Mouse (Mus musculus) limb, embryonic 13.5 days (tissue): ENCODE measurements at regions not wholly inside any gene's neighbourhood (a gene's known extent, or its start where the extent isn't known, plus 50 kb on each side); places are given as distances from the start of the nearest gene placed in this dataset.

ENCODE experiments used
- ATAC-seq: fragments of 200-750 bp; cut with Nextera tagmentation; 2 replicates; pipeline ENCODE4 v1.8.0; 2017; ENCODE audit warnings: low read depth, moderate number of reproducible peaks, moderate TSS enrichment; ENCODE audit not compliant: low FRiP score
- H3K27ac ChIP-seq: fragments of 300-500 bp; sonication (generic); 2 replicates; pipeline ENCODE4 v1.5.1; 2015; ENCODE audit warnings: inconsistent platforms, mild to moderate bottlenecking, moderate library complexity
- H3K27me3 ChIP-seq: fragments of 300-500 bp; sonication (generic); 2 replicates; pipeline ENCODE4 v1.6.1; 2015; ENCODE audit warnings: mild to moderate bottlenecking, inconsistent platforms
- H3K36me3 ChIP-seq: fragments of 300-500 bp; sonication (generic); 2 replicates; pipeline ENCODE4 v1.6.1; 2015; ENCODE audit warnings: inconsistent platforms, mild to moderate bottlenecking, moderate library complexity
- H3K4me1 ChIP-seq: fragments of 300-500 bp; sonication (generic); 2 replicates; pipeline ENCODE4 v1.6.1; 2015; ENCODE audit warnings: inconsistent platforms
- H3K4me2 ChIP-seq: fragments of 300-500 bp; sonication (generic); replicated peaks from 2 replicates; pipeline ENCODE4 v1.6.1; 2015; ENCODE audit warnings: inconsistent platforms, mild to moderate bottlenecking, moderate library complexity
- H3K4me3 ChIP-seq: fragments of 300-500 bp; sonication (generic); 2 replicates; pipeline ENCODE4 v1.5.1; 2015; ENCODE audit warnings: moderate library complexity, mild to moderate bottlenecking, inconsistent platforms
- H3K9ac ChIP-seq: fragments of 300-500 bp; sonication (generic); 2 replicates; pipeline ENCODE4 v1.6.1; 2015; ENCODE audit warnings: mild to moderate bottlenecking, inconsistent platforms
- H3K9me3 ChIP-seq: fragments of 300-500 bp; sonication (generic); 2 replicates; pipeline ENCODE4 v1.6.1; 2016; ENCODE audit warnings: inconsistent platforms
- WGBS: fragments of 180-500 bp; shearing (Covaris S2); methylation state at CpG from one replicate; pipeline ENCODE4 v1.1.7; 2015; 5-methylcytosine and 5-hydroxymethylcytosine counted together

GRCm38 (mm10) chr10:87740323-87740722 is 117.7 kb upstream of the Igf1 start:
- no peak overlapping the region for H3K9ac ChIP-seq
- no peaks in the 10 kb centered on the region for H3K4me1 ChIP-seq
- WGBS: 56% methylated on average over 8 of the region's 8 CpGs
- no peaks in the 10 kb centered on the region for H3K36me3 ChIP-seq
- no peak overlapping the region for H3K4me3 ChIP-seq
- H3K27ac ChIP-seq: no peak overlapping the region
- H3K27me3 ChIP-seq: peaks cover 34% of the 10 kb centered on the region
- peak; percentile 44; the same call in 1 of the 2 replicates for ATAC-seq
- H3K9me3 ChIP-seq: no peaks in the 10 kb centered on the region
- H3K4me2 ChIP-seq: no peak overlapping the region

GRCm38 (mm10) chr10:87742766-87743165 is 115.3 kb upstream of the Igf1 start:
- no peak for ATAC-seq
- no peaks in the 10 kb centered on the region for H3K36me3 ChIP-seq
- H3K4me1 ChIP-seq: no peaks in the 10 kb centered on the region
- peaks cover 23% of the 10 kb centered on the region for H3K27me3 ChIP-seq
- H3K9me3 ChIP-seq: no peaks in the 10 kb centered on the region
- no peak overlapping the region for H3K27ac ChIP-seq
- H3K4me2 ChIP-seq: no peak overlapping the region
- H3K9ac ChIP-seq: no peak overlapping the region
- no peak overlapping the region for H3K4me3 ChIP-seq
- WGBS: 85% methylated on average over 3 of the region's 3 CpGs

DNA sequence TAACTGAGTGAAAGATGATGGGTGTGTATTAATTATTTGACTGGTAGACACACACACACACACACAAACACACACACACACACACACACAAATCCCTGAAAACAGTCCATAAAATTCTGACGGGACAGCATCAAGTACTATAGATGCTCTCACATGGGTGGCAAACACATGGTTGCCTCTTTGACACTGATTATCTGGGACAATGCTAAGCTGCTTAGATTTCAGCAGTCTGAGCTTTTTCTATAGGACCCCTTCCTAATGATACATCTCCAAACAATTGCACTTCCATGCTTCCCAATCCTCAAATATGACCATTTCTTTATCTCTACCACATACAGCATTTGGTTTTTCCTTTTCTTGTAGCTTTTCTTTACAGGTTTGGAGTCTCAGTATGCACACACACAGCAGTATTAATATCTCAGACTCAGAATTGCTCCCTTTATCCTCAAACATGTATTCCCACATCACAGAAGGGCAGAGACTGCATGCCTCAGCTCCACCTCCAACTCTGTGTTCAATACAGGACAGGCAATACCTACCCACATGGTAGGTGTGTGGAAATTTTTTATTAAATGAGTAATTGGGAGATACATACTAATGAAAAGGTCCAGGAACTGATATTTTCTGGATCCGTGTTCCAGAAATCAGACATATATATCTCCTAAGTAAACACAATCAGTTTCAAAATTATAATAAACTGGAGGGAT is 110.1 kb upstream of the Igf1 start:
- H3K4me1 ChIP-seq: no peaks in the 10 kb centered on the region
- H3K9ac ChIP-seq: no peak overlapping the region
- H3K9me3 ChIP-seq: no peaks in the 10 kb centered on the region
- no peaks in the 10 kb centered on the region for H3K36me3 ChIP-seq
- H3K4me3 ChIP-seq: no peak overlapping the region
- ATAC-seq: no peak
- 64% methylated on average over 2 of the region's 2 CpGs for WGBS
- no peak overlapping the region for H3K4me2 ChIP-seq
- no peak overlapping the region for H3K27ac ChIP-seq
- peaks cover 19% of the 10 kb centered on the region for H3K27me3 ChIP-seq

- Histone ChIP-seq H3K27me3 (peaks cover 17% of the 10 kb centered on the region), H3K9ac (no peak overlapping the region), H3K4me2 (no peak overlapping the region), H3K4me1 (no peaks in the 10 kb centered on the region), H3K9me3 (no peaks in the 10 kb centered on the region), H3K27ac (no peak overlapping the region), H3K4me3 (no peak overlapping the region), H3K36me3 (no peaks in the 10 kb centered on the region)
- peak; percentile 28; the same call in 1 of the 2 replicates for ATAC-seq
- WGBS: 54% methylated on average over 4 of the region's 4 CpGs
These were observed 109.4 kb upstream of the Igf1 start for GRCm38 (mm10) chr10:87748631-87749193.

DNA sequence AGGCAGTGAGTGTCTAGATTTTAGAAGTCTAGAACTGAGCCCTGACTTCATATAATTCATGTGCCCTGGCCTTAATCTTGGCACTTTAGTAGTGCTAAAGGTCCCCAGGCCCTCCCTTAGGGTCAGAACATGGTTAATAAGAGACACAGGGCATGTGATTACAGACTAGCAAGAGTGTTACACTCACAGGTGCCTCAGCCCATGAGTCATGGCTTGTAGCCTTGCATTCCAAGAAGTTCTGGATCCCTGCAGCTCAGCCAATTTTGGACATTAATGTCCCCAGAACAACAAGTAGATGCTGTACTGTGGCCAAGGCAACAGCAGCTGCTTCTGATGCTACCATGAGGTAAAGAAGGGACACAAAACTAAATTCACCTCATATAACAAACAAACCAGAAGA is 107.7 kb upstream of the Igf1 start:
- no peaks in the 10 kb centered on the region for H3K9me3 ChIP-seq
- peaks cover 16% of the 10 kb centered on the region for H3K27me3 ChIP-seq
- no peaks in the 10 kb centered on the region for H3K4me1 ChIP-seq
- H3K4me3 ChIP-seq: no peak overlapping the region
- H3K36me3 ChIP-seq: no peaks in the 10 kb centered on the region
- no peak overlapping the region for H3K9ac ChIP-seq
- H3K27ac ChIP-seq: no peak overlapping the region
- H3K4me2 ChIP-seq: no peak overlapping the region
- no peak for ATAC-seq

- no peaks in the 10 kb centered on the region for H3K9me3 ChIP-seq
- 41% methylated on average over 1 of the region's 1 CpGs for WGBS
- no peaks in the 10 kb centered on the region for H3K36me3 ChIP-seq
- H3K4me3 ChIP-seq: no peak overlapping the region
- H3K4me2 ChIP-seq: no peak overlapping the region
- no peaks in the 10 kb centered on the region for H3K4me1 ChIP-seq
- no peak for ATAC-seq
- H3K9ac ChIP-seq: no peak overlapping the region
- H3K27me3 ChIP-seq: peaks cover 17% of the 10 kb centered on the region
- H3K27ac ChIP-seq: no peak overlapping the region
These were observed 107.1 kb upstream of the Igf1 start for GRCm38 (mm10) chr10:87750972-87751371.

GRCm38 (mm10) chr10:87752117-87752516 is 105.9 kb upstream of the Igf1 start:
- Histone ChIP-seq H3K4me2 (no peak overlapping the region), H3K9me3 (no peaks in the 10 kb centered on the region), H3K9ac (no peak overlapping the region), H3K27ac (no peak overlapping the region), H3K27me3 (peaks cover 14% of the 10 kb centered on the region; the same call in 1 of the 2 replicates), H3K36me3 (no peaks in the 10 kb centered on the region), H3K4me3 (no peak overlapping the region), H3K4me1 (no peaks in the 10 kb centered on the region)
- no peak for ATAC-seq
- 75% methylated on average over 2 of the region's 2 CpGs for WGBS

DNA sequence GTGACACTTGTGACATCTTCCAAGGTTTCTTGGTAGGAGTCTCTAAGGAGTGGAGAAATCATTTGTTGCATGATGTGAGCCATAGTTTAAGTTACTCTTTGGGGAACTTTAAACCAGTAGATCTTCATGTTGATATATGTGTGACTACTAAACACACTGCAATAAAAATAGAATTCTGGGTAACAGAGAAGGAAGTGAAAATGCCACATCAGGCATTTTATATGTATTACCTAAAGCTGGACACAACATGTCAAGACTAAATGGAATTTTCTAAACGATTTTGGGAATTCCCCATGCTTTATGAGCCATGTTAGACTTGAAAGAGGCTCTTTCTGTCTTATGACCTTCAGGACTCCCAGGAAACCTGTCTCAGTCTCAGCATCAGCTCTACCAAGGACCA is 104.6 kb upstream of the Igf1 start:
- WGBS: 48% methylated on average over 1 of the region's 1 CpGs
- ATAC-seq: no peak

GRCm38 (mm10) chr10:87761528-87762030 is 96.5 kb upstream of the Igf1 start:
- Histone ChIP-seq H3K4me1 (no peaks in the 10 kb centered on the region), H3K4me3 (no peak overlapping the region), H3K4me2 (no peak overlapping the region), H3K9me3 (no peaks in the 10 kb centered on the region), H3K27me3 (0 out of 2 replicates have a peak, but pooled peaks cover 3% of the 10 kb centered on the region), H3K36me3 (no peaks in the 10 kb centered on the region), H3K9ac (no peak overlapping the region), H3K27ac (no peak overlapping the region)
- no peak for ATAC-seq
- WGBS: 78% methylated on average over 5 of the region's 5 CpGs

More for the DNA sequence above, 104.6 kb upstream of the Igf1 start:
- Histone ChIP-seq H3K4me2 (no peak overlapping the region), H3K9me3 (no peaks in the 10 kb centered on the region), H3K9ac (no peak overlapping the region), H3K4me1 (no peaks in the 10 kb centered on the region), H3K27me3 (peaks cover 13% of the 10 kb centered on the region; the same call in 1 of the 2 replicates), H3K27ac (no peak overlapping the region), H3K4me3 (no peak overlapping the region), H3K36me3 (no peaks in the 10 kb centered on the region)

- H3K9me3 ChIP-seq: no peaks in the 10 kb centered on the region
- no peak overlapping the region for H3K4me3 ChIP-seq
- 64% methylated on average over 4 of the region's 4 CpGs for WGBS
- ATAC-seq: no peak
- no peaks in the 10 kb centered on the region for H3K36me3 ChIP-seq
- no peak overlapping the region for H3K4me2 ChIP-seq
- no peak overlapping the region for H3K27ac ChIP-seq
- no peak overlapping the region for H3K9ac ChIP-seq
- H3K4me1 ChIP-seq: no peaks in the 10 kb centered on the region
- H3K27me3 ChIP-seq: no peaks in the 10 kb centered on the region
These were observed 70.5 kb upstream of the Igf1 start for GRCm38 (mm10) chr10:87787521-87787920.

- Histone ChIP-seq H3K9ac (no peak overlapping the region), H3K4me2 (no peak overlapping the region), H3K27me3 (no peaks in the 10 kb centered on the region), H3K36me3 (no peaks in the 10 kb centered on the region), H3K4me1 (no peaks in the 10 kb centered on the region), H3K27ac (no peak overlapping the region), H3K4me3 (no peak overlapping the region), H3K9me3 (no peaks in the 10 kb centered on the region)
- no peak for ATAC-seq
These were observed 65.7 kb upstream of the Igf1 start for GRCm38 (mm10) chr10:87792346-87792745.

DNA sequence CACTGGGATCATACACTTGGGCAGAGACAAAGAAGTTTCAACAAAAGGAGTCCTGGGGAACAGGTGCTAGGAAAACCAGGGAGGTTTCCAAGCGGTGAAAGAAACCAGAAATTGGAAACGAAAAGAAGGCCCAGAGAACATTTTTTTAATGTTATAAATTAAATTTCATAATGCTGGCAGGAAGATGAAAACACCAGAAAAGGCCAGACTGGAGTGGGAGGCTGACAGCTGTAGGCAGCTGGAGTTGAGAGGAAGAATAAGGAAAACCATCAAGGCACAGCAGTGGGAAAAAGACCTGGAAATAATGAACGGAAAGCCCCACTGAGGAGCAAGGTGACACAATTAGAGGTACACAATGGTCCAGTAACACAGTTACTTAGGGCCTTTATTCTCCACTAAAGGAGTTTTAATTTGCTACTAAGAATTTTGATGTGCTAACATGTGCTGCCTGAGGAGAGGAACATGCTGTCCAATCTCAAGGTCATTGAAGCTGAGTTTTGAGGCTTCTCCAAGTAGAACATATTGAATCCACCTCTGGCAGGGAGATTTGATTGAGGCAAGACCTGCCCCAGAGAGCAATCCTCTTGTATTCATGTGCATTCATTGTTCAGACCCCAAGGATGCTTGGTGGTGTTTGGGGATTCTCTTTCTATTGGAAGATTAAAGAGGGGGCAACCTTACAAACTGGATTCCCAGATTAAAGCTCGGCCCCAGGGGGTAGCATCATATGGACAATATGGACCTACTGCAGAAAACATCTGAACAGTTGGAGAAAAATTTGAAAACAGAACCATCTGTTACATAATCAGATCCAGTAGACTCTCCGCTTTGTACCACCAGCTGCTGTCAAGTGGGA is 53.9 kb upstream of the Igf1 start:
- H3K9ac ChIP-seq: no peak overlapping the region
- H3K4me2 ChIP-seq: no peak overlapping the region
- H3K4me3 ChIP-seq: no peak overlapping the region
- ATAC-seq: no peak
- no peak overlapping the region for H3K27ac ChIP-seq
- no peaks in the 10 kb centered on the region for H3K9me3 ChIP-seq
- H3K36me3 ChIP-seq: no peaks in the 10 kb centered on the region
- 0 out of 2 replicates have a peak, but pooled peaks cover 6% of the 10 kb centered on the region for H3K4me1 ChIP-seq
- no peaks in the 10 kb centered on the region for H3K27me3 ChIP-seq
- WGBS: 71% methylated on average over 5 of the region's 5 CpGs
